Comparison of ENCODE assay signal across 14 mouse cellular contexts in genomic region chr5:116564391-116564790, GRCm38 (mm10).
"Had no signal": no experiment of that assay in that cellular context is flagged by ENCODE, and none has a peak within 500 bp of the region (broad histone marks: within the 10 kb centered on the region; RNA-seq: fewer than 3 reads in every experiment).

No protein-coding gene starts in this region.

- ATAC-seq: liver, embryonic 12.5 days had no signal

- DNase-seq: kidney, adult 9 months; kidney, postnatal 14 days; kidney, postnatal 4 days; layer of hippocampus, adult 9-11 months; liver; lung, adult 18-20 months; lung, postnatal 14 days; lung, postnatal 4 days; midbrain, embryonic 14.5 days; retina, postnatal 1 day; right cerebral cortex, postnatal 25 days; spleen, adult 18-20 months; thymus, postnatal 25 days had no signal
